Mouse (Mus musculus): ENCODE results near the gene Nlrx1. TPM values are rescaled to one million over a fixed set of nuclear protein-coding genes. Genes with fewer than 3 reads are reported as not detected.

The Nlrx1 gene
- total RNA-seq, 1 experiment from 2014 or later: 2.1 TPM

- ATAC-seq (replicated peaks in 1 of 2; ENCODE audit: insufficient read depth in 1 of 2, low FRiP score in 2 of 2, low TSS enrichment in 1 of 2, low read depth in 1 of 2, poor library complexity in 2 of 2, severe bottlenecking in 2 of 2): no peak
These were observed 60.6 kb downstream of the Nlrx1 start for GRCm38 (mm10) chr9:44207840-44208239.

Other genes with a start within 250 kb of the Nlrx1 start
- gene Thy1, start 225.2 kb downstream of the Nlrx1 start, total RNA-seq (2017): 2.0 and 5.8 TPM in 2 replicates
- 2.0 and 3.0 TPM in 2 replicates for gene Usp2, start 201.6 kb downstream of the Nlrx1 start, total RNA-seq (2017)
- not detected in 2 replicates for gene Mfrp, start 166.9 kb downstream of the Nlrx1 start, total RNA-seq (2017)
- gene C1qtnf5, start 161.4 kb downstream of the Nlrx1 start, total RNA-seq (2017): not detected in 2 replicates
- gene Gm49380, start 155.1 kb downstream of the Nlrx1 start, total RNA-seq (2017): not detected in 2 replicates
- gene Rnf26, start 155.1 kb downstream of the Nlrx1 start, total RNA-seq (2017): 10.8 and 13.0 TPM in 2 replicates
- gene Mcam, start 134.1 kb downstream of the Nlrx1 start, total RNA-seq (2017): 1.1 and 6.9 TPM in 2 replicates
- gene Cbl, start 34.5 kb downstream of the Nlrx1 start, total RNA-seq (2017): 19.6 and 35.0 TPM in 2 replicates
- gene Ccdc153, start 27.9 kb downstream of the Nlrx1 start, total RNA-seq (2017): not detected in 2 replicates
- 0.35 TPM in 1 of 2 replicates, not detected in the other for gene Pdzd3, start 17.1 kb downstream of the Nlrx1 start, total RNA-seq (2017)
- 0.99 and 2.5 TPM in 2 replicates for gene Abcg4, start 20.0 kb upstream of the Nlrx1 start, total RNA-seq (2017)
- gene Hinfp, start 37.1 kb upstream of the Nlrx1 start, total RNA-seq (2017): 26.1 and 28.0 TPM in 2 replicates
- 4.7 and 5.1 TPM in 2 replicates for gene C2cd2l, start 51.7 kb upstream of the Nlrx1 start, total RNA-seq (2017)
- 15.2 and 17.4 TPM in 2 replicates for gene Dpagt1, start 57.4 kb upstream of the Nlrx1 start, total RNA-seq (2017)
- gene H2afx, start 66.1 kb upstream of the Nlrx1 start, total RNA-seq (2017): 127 and 131 TPM in 2 replicates
- gene Hmbs, start 75.6 kb upstream of the Nlrx1 start, total RNA-seq (2017): 29.3 and 35.2 TPM in 2 replicates
- gene Vps11, start 93.1 kb upstream of the Nlrx1 start, total RNA-seq (2017): 14.3 and 16.1 TPM in 2 replicates
- gene Hyou1, start 110.9 kb upstream of the Nlrx1 start, total RNA-seq (2017): 56.5 and 67.2 TPM in 2 replicates
- 15.8 and 20.2 TPM in 2 replicates for gene Slc37a4, start 128.3 kb upstream of the Nlrx1 start, total RNA-seq (2017)
- 1,716 and 2,164 TPM in 2 replicates for gene Rps25, start 138.5 kb upstream of the Nlrx1 start, total RNA-seq (2017)
- gene Trappc4, start 139.0 kb upstream of the Nlrx1 start, total RNA-seq (2017): 42.2 and 47.6 TPM in 2 replicates
- 21.4 and 31.9 TPM in 2 replicates for gene Ccdc84, start 150.0 kb upstream of the Nlrx1 start, total RNA-seq (2017)
- not detected in 2 replicates for gene Foxr1, start 172.5 kb upstream of the Nlrx1 start, total RNA-seq (2017)
- not detected in 2 replicates for gene Upk2, start 186.4 kb upstream of the Nlrx1 start, total RNA-seq (2017)
- 5.9 and 6.1 TPM in 2 replicates for gene Bcl9l, start 214.2 kb upstream of the Nlrx1 start, total RNA-seq (2017)

All from hematopoietic stem cell, adult 5-6 weeks (primary cell).